Mouse (Mus musculus): Measurements from ENCODE around the gene Best1. TPM values are rescaled to one million over a fixed set of nuclear protein-coding genes. Genes with fewer than 3 reads are reported as not detected.

The Best1 gene
- not detected in 2 replicates for polyA plus RNA-seq (2012)

- TF ChIP-seq TAL1 (IDR thresholded peaks at IDR 0.05; ENCODE audit: low read length) (no peak), GATA1 (IDR thresholded peaks at IDR 0.05; ENCODE audit: low read length) (no peak)
- Histone ChIP-seq H3K4me1 (ENCODE audit: control insufficient read depth) (peaks cover 19% of the 10 kb centered on the region), H3K9me3 (ENCODE audit: control insufficient read depth, low read length) (peaks cover 8% of the 10 kb centered on the region), H3K27me3 (ENCODE audit: control insufficient read depth) (no peaks in the 10 kb centered on the region; the same call in 1 of the 2 replicates), H3K4me3 (replicated peaks) (no peak within 1 kb of the TSS), H3K36me3 (ENCODE audit: control insufficient read depth) (peaks cover 3% of the 10 kb centered on the region; the same call in 1 of the 2 replicates)
Measured at GRCm38 (mm10) chr19:10001206-10001969, at the start of gene Best1, which contains the start of gene Rab3il1. Best1 (minus strand) TSS chr19:10001633. Rab3il1 (plus strand) TSS chr19:10001669.

- Histone ChIP-seq H3K4me1 (ENCODE audit: control insufficient read depth) (peaks cover 47% of the 10 kb centered on the region), H3K36me3 (ENCODE audit: control insufficient read depth) (peaks cover 100% of the 10 kb centered on the region), H3K27me3 (ENCODE audit: control insufficient read depth) (no peaks in the 10 kb centered on the region), H3K9me3 (ENCODE audit: control insufficient read depth, low read length) (no peaks in the 10 kb centered on the region), H3K4me3 (replicated peaks) (no peak overlapping the region)
- no peak for TF ChIP-seq TAL1 (IDR thresholded peaks at IDR 0.05; ENCODE audit: low read length)
Measured at GRCm38 (mm10) chr19:10050438-10050837, 49.0 kb upstream of the Best1 start.

- Histone ChIP-seq H3K9me3 (ENCODE audit: control insufficient read depth, low read length) (no peaks in the 10 kb centered on the region), H3K27me3 (ENCODE audit: control insufficient read depth) (no peaks in the 10 kb centered on the region), H3K4me3 (replicated peaks) (no peak overlapping the region), H3K4me1 (ENCODE audit: control insufficient read depth) (peaks cover 56% of the 10 kb centered on the region), H3K36me3 (ENCODE audit: control insufficient read depth) (peaks cover 100% of the 10 kb centered on the region)
- TF ChIP-seq TAL1 (IDR thresholded peaks at IDR 0.05; ENCODE audit: low read length) (no peak), GATA1 (IDR thresholded peaks at IDR 0.05; ENCODE audit: low read length) (no peak)
Measured at GRCm38 (mm10) chr19:10049533-10049932, 48.1 kb upstream of the Best1 start.

- H3K27me3 ChIP-seq (ENCODE audit: control insufficient read depth) = no peaks in the 10 kb centered on the region
- TF ChIP-seq GATA1 (IDR thresholded peaks at IDR 0.05; ENCODE audit: low read length) (no peak), TAL1 (IDR thresholded peaks at IDR 0.05; ENCODE audit: low read length) (no peak)
- no peak overlapping the region for H3K4me3 ChIP-seq (replicated peaks)
- H3K9me3 ChIP-seq (ENCODE audit: control insufficient read depth, low read length) = no peaks in the 10 kb centered on the region
- H3K4me1 ChIP-seq (ENCODE audit: control insufficient read depth) = peaks cover 81% of the 10 kb centered on the region
- peaks cover 98% of the 10 kb centered on the region for H3K36me3 ChIP-seq (ENCODE audit: control insufficient read depth)
Measured at GRCm38 (mm10) chr19:10046983-10047382, 45.5 kb upstream of the Best1 start.

GRCm38 (mm10) chr19:10046346-10046745 lies 44.9 kb upstream of the Best1 start:
- H3K36me3 ChIP-seq (ENCODE audit: control insufficient read depth) = peaks cover 94% of the 10 kb centered on the region
- TF ChIP-seq TAL1 (IDR thresholded peaks at IDR 0.05; ENCODE audit: low read length) = no peak
- TF ChIP-seq GATA1 (IDR thresholded peaks at IDR 0.05; ENCODE audit: low read length) = no peak
- H3K4me3 ChIP-seq (replicated peaks) = peak overlapping the region; percentile 75
- no peaks in the 10 kb centered on the region for H3K9me3 ChIP-seq (ENCODE audit: control insufficient read depth, low read length)
- no peaks in the 10 kb centered on the region for H3K27me3 ChIP-seq (ENCODE audit: control insufficient read depth)
- H3K4me1 ChIP-seq (ENCODE audit: control insufficient read depth) = peaks cover 88% of the 10 kb centered on the region

GRCm38 (mm10) chr19:10045707-10046106 lies 44.3 kb upstream of the Best1 start:
- peaks cover 91% of the 10 kb centered on the region for H3K36me3 ChIP-seq (ENCODE audit: control insufficient read depth)
- H3K9me3 ChIP-seq (ENCODE audit: control insufficient read depth, low read length) = no peaks in the 10 kb centered on the region
- peak overlapping the region; percentile 75 for H3K4me3 ChIP-seq (replicated peaks)
- H3K4me1 ChIP-seq (ENCODE audit: control insufficient read depth) = peaks cover 93% of the 10 kb centered on the region
- no peaks in the 10 kb centered on the region for H3K27me3 ChIP-seq (ENCODE audit: control insufficient read depth)
- TF ChIP-seq GATA1 (IDR thresholded peaks at IDR 0.05; ENCODE audit: low read length) = no peak
- TF ChIP-seq TAL1 (IDR thresholded peaks at IDR 0.05; ENCODE audit: low read length) = no peak

- TF ChIP-seq GATA1 (IDR thresholded peaks at IDR 0.05; ENCODE audit: low read length) = no peak
- TF ChIP-seq TAL1 (IDR thresholded peaks at IDR 0.05; ENCODE audit: low read length) = no peak
- Histone ChIP-seq H3K36me3 (ENCODE audit: control insufficient read depth) (peaks cover 91% of the 10 kb centered on the region), H3K27me3 (ENCODE audit: control insufficient read depth) (no peaks in the 10 kb centered on the region), H3K9me3 (ENCODE audit: control insufficient read depth, low read length) (no peaks in the 10 kb centered on the region), H3K4me3 (replicated peaks) (peak overlapping the region; percentile 75), H3K4me1 (ENCODE audit: control insufficient read depth) (peaks cover 95% of the 10 kb centered on the region)
Measured at GRCm38 (mm10) chr19:10043643-10044042, 42.2 kb upstream of the Best1 start.

GRCm38 (mm10) chr19:10042816-10043215 lies 41.4 kb upstream of the Best1 start:
- H3K4me3 ChIP-seq (replicated peaks) = peak overlapping the region; percentile 75
- H3K4me1 ChIP-seq (ENCODE audit: control insufficient read depth) = peaks cover 91% of the 10 kb centered on the region
- H3K9me3 ChIP-seq (ENCODE audit: control insufficient read depth, low read length) = no peaks in the 10 kb centered on the region
- no peak for TF ChIP-seq GATA1 (IDR thresholded peaks at IDR 0.05; ENCODE audit: low read length)
- no peak for TF ChIP-seq TAL1 (IDR thresholded peaks at IDR 0.05; ENCODE audit: low read length)
- H3K27me3 ChIP-seq (ENCODE audit: control insufficient read depth) = no peaks in the 10 kb centered on the region
- peaks cover 91% of the 10 kb centered on the region for H3K36me3 ChIP-seq (ENCODE audit: control insufficient read depth)

GRCm38 (mm10) chr19:10042232-10042631 lies 40.8 kb upstream of the Best1 start:
- H3K4me3 ChIP-seq (replicated peaks) = peak overlapping the region; percentile 75
- TF ChIP-seq GATA1 (IDR thresholded peaks at IDR 0.05; ENCODE audit: low read length) (peak; percentile 78), TAL1 (IDR thresholded peaks at IDR 0.05; ENCODE audit: low read length) (peak; percentile 80)
- H3K9me3 ChIP-seq (ENCODE audit: control insufficient read depth, low read length) = no peaks in the 10 kb centered on the region
- H3K36me3 ChIP-seq (ENCODE audit: control insufficient read depth) = peaks cover 91% of the 10 kb centered on the region
- H3K4me1 ChIP-seq (ENCODE audit: control insufficient read depth) = peaks cover 86% of the 10 kb centered on the region
- H3K27me3 ChIP-seq (ENCODE audit: control insufficient read depth) = no peaks in the 10 kb centered on the region
